Mouse (Mus musculus) lung, adult 2 months (tissue): ENCODE data around the gene Ltb. TPM values are rescaled to one million over a fixed set of nuclear protein-coding genes. Genes with fewer than 3 reads are reported as not detected.

Source experiments
- DNase-seq: peaks from one replicate; pipeline ENCODE4 v3.0.0; 2022
- H3K4me1 ChIP-seq: fragments of 200-500 bp; 2 replicates; pipeline ENCODE4 v1.6.1; 2011; ENCODE audit warnings: low read length; ENCODE audit not compliant: control insufficient read depth, insufficient read depth
- H3K4me3 ChIP-seq: fragments of 200-500 bp; replicated peaks from 2 replicates; pipeline ENCODE3; 2011; ENCODE audit warnings: low read depth, mild to moderate bottlenecking, control low read depth, low read length; ENCODE audit errors: extremely low read depth
- CTCF ChIP-seq: fragments of 200-500 bp; IDR thresholded peaks from 2 replicates; pipeline ENCODE4 v1.5.1; 2011; ENCODE audit warnings: mild to moderate bottlenecking, low read length, control low read depth; ENCODE audit not compliant: insufficient read depth
- POLR2A ChIP-seq: fragments of 200-500 bp; IDR thresholded peaks from 2 replicates; pipeline ENCODE4 v1.6.1; 2011; ENCODE audit warnings: low read depth, mild to moderate bottlenecking, control low read depth, low read length, borderline replicate concordance; ENCODE audit errors: extremely low read depth
- WGBS: fragments of 180-500 bp; shearing (Covaris S2); methylation state at CpG from one replicate; pipeline ENCODE4 v1.1.7; 2018; 5-methylcytosine and 5-hydroxymethylcytosine counted together
- polyA plus RNA-seq: library from polyadenylated mRNA; depleted of rRNA; stranded (reverse); fragments of >200 nt; gene quantifications from 2 replicates; pipeline ENCODE4 v1.2.3, GENCODE M21; 2012

Ltb gene
- polyA plus RNA-seq, 1 experiment = 29.9 TPM

- Histone ChIP-seq H3K4me3 (no peak overlapping the region), H3K4me1 (peaks cover 3% of the 10 kb centered on the region; the same call in 1 of the 2 replicates)
- DNase-seq = no peak
- 46% methylated on average over 8 of the region's 8 CpGs for WGBS
- TF ChIP-seq POLR2A (no peak), CTCF (no peak)
Measured at GRCm38 (mm10) chr17:35174201-35174977, 19.9 kb upstream of the Ltb start.

- H3K4me1 ChIP-seq = peaks cover 3% of the 10 kb centered on the region; the same call in 1 of the 2 replicates
- DNase-seq = no peak
- 76% methylated on average over 6 of the region's 6 CpGs for WGBS
- no peak overlapping the region for H3K4me3 ChIP-seq
- TF ChIP-seq POLR2A (no peak), CTCF (no peak)
Measured at GRCm38 (mm10) chr17:35175382-35175781, 18.9 kb upstream of the Ltb start.

- H3K4me1 ChIP-seq = peaks cover 3% of the 10 kb centered on the region; the same call in 1 of the 2 replicates
- no peak for TF ChIP-seq CTCF
- H3K4me3 ChIP-seq = no peak within 1 kb of the TSS
- 60% methylated on average over 2 of the region's 2 CpGs for WGBS
- no peak for DNase-seq
Measured at GRCm38 (mm10) chr17:35175968-35176367, 18.3 kb upstream of the Ltb start, which contains the start of gene Aif1. TSS of gene Aif1 (minus strand) at chr17:35176068.

- peaks cover 3% of the 10 kb centered on the region; the same call in 1 of the 2 replicates for H3K4me1 ChIP-seq
- TF ChIP-seq CTCF = peak; percentile 90
- TF ChIP-seq POLR2A = no peak
- DNase-seq = peak; percentile 80
- H3K4me3 ChIP-seq = no peak overlapping the region
- 10% methylated on average over 5 of the region's 5 CpGs for WGBS
Measured at GRCm38 (mm10) chr17:35178528-35178927, 15.7 kb upstream of the Ltb start.

- Histone ChIP-seq H3K4me3 (no peak overlapping the region), H3K4me1 (no peaks in the 10 kb centered on the region)
- no peak for TF ChIP-seq POLR2A
- TF ChIP-seq CTCF = no peak
- no peak for DNase-seq
- 75% methylated on average over 5 of the region's 5 CpGs for WGBS
Measured at GRCm38 (mm10) chr17:35180093-35180492, 14.1 kb upstream of the Ltb start.

- no peak for TF ChIP-seq CTCF
- TF ChIP-seq POLR2A = peak; percentile 42; the same call in 1 of the 2 replicates
- Histone ChIP-seq H3K4me1 (peaks cover 2% of the 10 kb centered on the region; the same call in 1 of the 2 replicates), H3K4me3 (peak overlapping the region; percentile 38)
- DNase-seq = peak; percentile 76
- WGBS = 3% methylated on average over 17 of the region's 18 CpGs
Measured at GRCm38 (mm10) chr17:35185639-35186611, 8.3 kb upstream of the Ltb start.

- WGBS = 2% methylated on average over 4 of the region's 4 CpGs
- peak overlapping the region; percentile 12 for H3K4me3 ChIP-seq
- H3K4me1 ChIP-seq = peaks cover 2% of the 10 kb centered on the region; the same call in 1 of the 2 replicates
- TF ChIP-seq CTCF = no peak
- TF ChIP-seq POLR2A = peak; percentile 31; the same call in 1 of the 2 replicates
- no peak for DNase-seq
Measured at GRCm38 (mm10) chr17:35186681-35187080, 7.6 kb upstream of the Ltb start.

- WGBS = 59% methylated on average over 4 of the region's 4 CpGs
- Histone ChIP-seq H3K4me3 (no peak overlapping the region), H3K4me1 (peaks cover 2% of the 10 kb centered on the region; the same call in 1 of the 2 replicates)
- TF ChIP-seq POLR2A (no peak), CTCF (no peak)
- no peak for DNase-seq
Measured at GRCm38 (mm10) chr17:35187345-35187744, 6.9 kb upstream of the Ltb start.

- H3K4me1 ChIP-seq = peaks cover 2% of the 10 kb centered on the region; the same call in 1 of the 2 replicates
- H3K4me3 ChIP-seq = peak within 1 kb of the TSS; percentile 2
- WGBS = 71% methylated on average over 7 of the region's 7 CpGs
- TF ChIP-seq POLR2A = no peak
- no peak for TF ChIP-seq CTCF
- no peak for DNase-seq
Measured at GRCm38 (mm10) chr17:35187959-35188610, 6.2 kb upstream of the Ltb start, which contains the start of gene Lst1. TSS of gene Lst1 (minus strand) at chr17:35188439.
